Comparison of ENCODE assay signal across 11 mouse cellular contexts in the genomic region with DNA sequence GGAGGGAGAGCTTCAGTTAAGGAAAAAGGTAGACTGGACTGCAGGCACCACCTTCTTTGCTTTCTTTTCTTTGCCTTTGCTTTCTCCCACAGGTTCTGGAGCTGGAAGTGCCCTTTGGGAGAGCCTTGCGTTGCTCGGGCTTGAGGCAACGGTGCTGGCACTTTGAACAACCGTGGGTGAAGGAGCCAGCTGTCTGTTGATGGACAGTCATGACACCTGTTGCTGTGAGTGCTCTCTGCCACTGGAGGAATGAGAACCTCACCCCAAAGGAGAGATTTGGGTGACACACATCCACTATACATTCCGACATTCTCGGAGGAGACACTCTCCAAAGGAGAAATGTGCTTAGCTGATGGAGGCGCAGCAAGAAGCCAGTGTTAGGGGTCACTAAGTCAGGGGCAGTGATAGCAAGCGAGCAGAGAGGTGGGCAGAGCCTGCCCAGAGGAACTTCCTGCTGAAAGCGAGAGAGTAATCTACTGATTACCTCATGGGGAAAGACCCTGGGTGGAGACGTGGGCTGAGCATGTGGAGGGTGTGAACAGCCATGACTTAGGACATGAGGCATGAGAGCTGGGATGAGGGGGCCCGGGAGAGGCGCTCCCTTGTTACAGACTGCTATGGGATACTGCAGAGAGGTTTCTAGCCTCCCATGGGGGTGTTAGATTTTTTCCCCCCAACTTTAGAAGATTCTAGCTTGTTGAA. TPM values are rescaled to one million over a fixed set of nuclear protein-coding genes. Genes with fewer than 3 reads are reported as not detected.
A peak's percentile ranks its signal among the peaks of the same experiment; 100 is the strongest.
DNase-seq lines count a peak whose midpoint lies in the region; ATAC-seq and TF ChIP-seq lines count a peak whose summit lies in the region.
"Had no signal": no experiment of that assay in that cellular context is flagged by ENCODE, and none has a peak within 500 bp of the region (broad histone marks: within the 10 kb centered on the region; RNA-seq: fewer than 3 reads in every experiment).

No protein-coding gene starts in this region.

- no peak for TF ChIP-seq RAD21 in CH12.LX (IDR thresholded peaks at IDR 0.05; ENCODE audit: low read depth, low read length)

- peak overlapping the region; percentile 24; the same call in 1 of the 2 replicates for H3K4me2 ChIP-seq in heart, embryonic 14.5 days (ENCODE audit: low read length)
- H3K4me2 ChIP-seq in CH12.LX (ENCODE audit: insufficient read depth, low read depth, poor library complexity, severe bottlenecking): no peak overlapping the region
- no peak overlapping the region for H3K4me2 ChIP-seq in limb, embryonic 15.5 days

- H3K4me3 ChIP-seq in heart, embryonic 14.5 days (ENCODE audit: control insufficient read depth in 1 of 2, insufficient read depth in 1 of 2, low read depth in 1 of 2, low read length in 2 of 2): no peak overlapping the region
- no peak overlapping the region for H3K4me3 ChIP-seq in CH12.LX (replicated peaks in 1 of 3; ENCODE audit: low read depth in 2 of 3, low read length in 2 of 3, poor library complexity in 1 of 3)
- H3K4me3 ChIP-seq in limb, embryonic 15.5 days: no peak overlapping the region

- H3K9me3 ChIP-seq in heart, embryonic 14.5 days (ENCODE audit: control insufficient read depth, low read length): no peaks in the 10 kb centered on the region
- no peaks in the 10 kb centered on the region for H3K9me3 ChIP-seq in CH12.LX (replicated peaks; ENCODE audit: low read length)
- H3K9me3 ChIP-seq in limb, embryonic 15.5 days: no peaks in the 10 kb centered on the region

- no peaks in the 10 kb centered on the region for H3K79me2 ChIP-seq in CH12.LX (replicated peaks; ENCODE audit: control insufficient read depth, extremely low read depth, insufficient read depth, poor library complexity, severe bottlenecking)

- no peak for DNase-seq in heart, adult 8-10 months (ENCODE audit: low spot score)
- DNase-seq in CH12.LX (ENCODE audit: extremely low read depth): peak; percentile 24
- DNase-seq in gastrocnemius, postnatal 14 days: peak; percentile 28
- DNase-seq in right cerebral cortex, adult 2 months (ENCODE audit: low spot score in 2 of 2): no peak
- DNase-seq in kidney, postnatal 25 days: no peak
- no peak for DNase-seq in right cerebral cortex, postnatal 36 days (ENCODE audit: low spot score in 2 of 2)
- DNase-seq: cerebellum, postnatal 14 days; forebrain, postnatal 0 days; lung, postnatal 14 days had no signal

- 0 out of 2 replicates have a peak overlapping the region, but pooled peaks have one; percentile 4 for H3K9ac ChIP-seq in heart, embryonic 14.5 days (ENCODE audit: low read length)
- H3K9ac ChIP-seq in CH12.LX (ENCODE audit: insufficient read depth, low read depth): no peak overlapping the region
- no peak overlapping the region for H3K9ac ChIP-seq in limb, embryonic 15.5 days
- H3K9ac ChIP-seq: forebrain, postnatal 0 days had no signal

- H3K36me3 ChIP-seq in heart, embryonic 14.5 days (ENCODE audit: control insufficient read depth, insufficient read depth, low read length): no peaks in the 10 kb centered on the region
- H3K36me3 ChIP-seq in CH12.LX (replicated peaks in 1 of 2; ENCODE audit: control insufficient read depth in 1 of 2, insufficient read depth in 1 of 2, low read length in 1 of 2): no peaks in the 10 kb centered on the region
- H3K36me3 ChIP-seq in limb, embryonic 15.5 days: no peaks in the 10 kb centered on the region

- WGBS in heart, embryonic 14.5 days: 14% methylated on average over 12 of the region's 12 CpGs
- 47% methylated on average over 12 of the region's 12 CpGs for WGBS in limb, embryonic 15.5 days

- intact Hi-C loops in gastrocnemius, postnatal 14 days (cut with DNase I; ENCODE audit: low total_unique reads): no loop called here

- ATAC-seq in heart, embryonic 14.5 days (ENCODE audit: insufficient number of reproducible peaks, insufficient read depth, low FRiP score, low read depth): peak; percentile 35; the same call in 1 of the 2 replicates
- ATAC-seq in limb, embryonic 15.5 days (ENCODE audit: insufficient number of reproducible peaks, low FRiP score, low TSS enrichment, low read depth): no peak
- ATAC-seq: forebrain, postnatal 0 days had no signal

- H3K4me1 ChIP-seq in heart, embryonic 14.5 days (ENCODE audit: control insufficient read depth in 2 of 2, insufficient read depth in 2 of 2, low read length in 2 of 2): peaks cover 40 to 46% of the 10 kb centered on the region in 2 experiments
- H3K4me1 ChIP-seq in CH12.LX (ENCODE audit: control insufficient read depth in 1 of 2, insufficient read depth in 2 of 2): peaks cover 13 to 27% of the 10 kb centered on the region in 2 experiments
- peaks cover 43% of the 10 kb centered on the region for H3K4me1 ChIP-seq in limb, embryonic 15.5 days

- no peak for TF ChIP-seq EP300 in CH12.LX (IDR thresholded peaks at IDR 0.05; ENCODE audit: low read length)

- H3K27me3 ChIP-seq in heart, embryonic 14.5 days (ENCODE audit: control insufficient read depth, insufficient read depth, low read length): no peaks in the 10 kb centered on the region
- H3K27me3 ChIP-seq in CH12.LX (replicated peaks): no peaks in the 10 kb centered on the region
- no peaks in the 10 kb centered on the region for H3K27me3 ChIP-seq in limb, embryonic 15.5 days

- dilution Hi-C loops in CH12.LX (cut with MboI; ENCODE audit: extremely low pct_ligation_motif_present, extremely low pct_unique_long_range_greater_than_20kb, low sequenced_read_pairs): no loop called here

- peak overlapping the region; percentile 57 to 75 for H3K27ac ChIP-seq in heart, embryonic 14.5 days (replicated peaks in 1 of 2; ENCODE audit: control insufficient read depth in 1 of 2, insufficient read depth in 1 of 2, low read depth in 2 of 2, low read length in 2 of 2)
- H3K27ac ChIP-seq in CH12.LX (ENCODE audit: insufficient read depth, low read depth): no peak overlapping the region
- peak overlapping the region; percentile 62 for H3K27ac ChIP-seq in limb, embryonic 15.5 days

- no peak for TF ChIP-seq POLR2A in CH12.LX (IDR thresholded peaks at IDR 0.05; ENCODE audit: low read depth, low read length)

- no peak for TF ChIP-seq CTCF in CH12.LX (conservative IDR thresholded peaks at IDR 0.05 in 1 of 2, IDR thresholded peaks at IDR 0.05 in 1 of 2; ENCODE audit: low read depth in 2 of 2, low read length in 2 of 2)

- in situ Hi-C loops in CH12.LX (cut with MboI; ENCODE audit: low pct_ligation_motif_present, low pct_unique_long_range_greater_than_20kb, low sequenced_read_pairs): no loop called here

TF ChIP-seq in CH12.LX, 34 proteins besides CTCF, POLR2A, EP300 and RAD21:
- TF ChIP-seq ZMIZ1 (IDR thresholded peaks at IDR 0.05; ENCODE audit: low read depth, low read length) (no peak), MAX (IDR thresholded peaks at IDR 0.05; ENCODE audit: low read length) (peak; percentile 61; the same call in 1 of the 2 replicates), ELF1 (IDR thresholded peaks at IDR 0.05; ENCODE audit: low read depth, low read length) (no peak), ZC3H11A (IDR thresholded peaks at IDR 0.05; ENCODE audit: low read depth, low read length) (no peak), SIN3A (IDR thresholded peaks at IDR 0.05; ENCODE audit: low read length) (no peak)

RNA-seq across cellular contexts. Expression of a gene that starts 41.6 kb away (rescaled TPM):
- 36.7 and 43.3 TPM in 2 replicates for polyA plus RNA-seq in heart, embryonic 14.5 days (2014; fragmentation: Nextera tagmentation; extraction: Ambion mirVana)
- total RNA-seq in heart, adult 8-10 months (2022): 10 to 100 TPM; 34.2 to 42.5 (median 36.2) TPM
- 32.4 and 34.2 TPM in 2 replicates for total RNA-seq in CH12.LX (2012; rRNA removed)
- total RNA-seq in CH12.LX (2014; rRNA removed): 76.2 and 76.5 TPM in 2 replicates
- 125 and 129 TPM in 2 replicates for polyA plus RNA-seq in CH12.LX (2012; ENCODE audit: insufficient read length, low read depth)
- 10 to 100 TPM; 23.4 to 27.9 TPM for total RNA-seq in gastrocnemius, postnatal 14 days (2021)
- 93.9 and 112 TPM in 2 replicates for polyA plus RNA-seq in limb, embryonic 15.5 days (2015; fragmentation: Nextera tagmentation; extraction: Ambion mirVana)

Comparison
In these comparisons a context has a peak if more than half of its experiments do, and no peak if none do; other contexts are left out.
1. DNase-seq: peak in CH12.LX (single experiment) and gastrocnemius, postnatal 14 days (single experiment); none in heart, adult 8-10 months (single experiment), right cerebral cortex, adult 2 months (0 of 2), kidney, postnatal 25 days (0 of 2) and right cerebral cortex, postnatal 36 days (0 of 2).